Mouse (Mus musculus): ENCODE data around the gene Arsg.

Gene Arsg

GRCm38 (mm10) chr11:109473171-109474085 lies at the start of gene Arsg, which contains the start of gene Slc16a6:
TSS of gene Arsg (plus strand) at chr11:109473374.
TSS of gene Slc16a6 (minus strand) at chr11:109473598.
- peak; percentile 92 for DNase-seq (ENCODE audit: low spot score in 2 of 2)

GRCm38 (mm10) chr11:109425392-109426271 lies 47.5 kb upstream of the Arsg start, which contains the start of gene Amz2:
TSS of gene Amz2 (plus strand) at chr11:109425946.
- DNase-seq (ENCODE audit: low spot score in 2 of 2), result peak; percentile 98 to 99

GRCm38 (mm10) chr11:109426272-109426586 lies 46.9 kb upstream of the Arsg start:
- DNase-seq (ENCODE audit: low spot score in 2 of 2), result no peak

- DNase-seq (ENCODE audit: low spot score in 2 of 2), result no peak
Observed at GRCm38 (mm10) chr11:109427353-109427752, 45.8 kb upstream of the Arsg start.

GRCm38 (mm10) chr11:109434233-109434798 lies 38.9 kb upstream of the Arsg start:
- no peak for DNase-seq (ENCODE audit: low spot score in 2 of 2)

GRCm38 (mm10) chr11:109436889-109437288 lies 36.3 kb upstream of the Arsg start:
- DNase-seq (ENCODE audit: low spot score in 2 of 2), result no peak

- no peak for DNase-seq (ENCODE audit: low spot score in 2 of 2)
Observed at GRCm38 (mm10) chr11:109439209-109439608, 34.0 kb upstream of the Arsg start.

GRCm38 (mm10) chr11:109439829-109440340 lies 33.3 kb upstream of the Arsg start:
- DNase-seq (ENCODE audit: low spot score in 2 of 2), result peak; percentile 69 to 73

GRCm38 (mm10) chr11:109440641-109441040 lies 32.5 kb upstream of the Arsg start:
- DNase-seq (ENCODE audit: low spot score in 2 of 2), result no peak

GRCm38 (mm10) chr11:109441119-109441518 lies 32.1 kb upstream of the Arsg start:
- DNase-seq (ENCODE audit: low spot score in 2 of 2), result no peak

- no peak for DNase-seq (ENCODE audit: low spot score in 2 of 2)
Observed at GRCm38 (mm10) chr11:109442166-109442730, 30.9 kb upstream of the Arsg start.

GRCm38 (mm10) chr11:109443468-109444263 lies 29.5 kb upstream of the Arsg start:
- no peak for DNase-seq (ENCODE audit: low spot score in 2 of 2)

GRCm38 (mm10) chr11:109444600-109444999 lies 28.6 kb upstream of the Arsg start:
- DNase-seq (ENCODE audit: low spot score in 2 of 2), result no peak

- no peak for DNase-seq (ENCODE audit: low spot score in 2 of 2)
Observed at GRCm38 (mm10) chr11:109445438-109446035, 27.6 kb upstream of the Arsg start.

- DNase-seq (ENCODE audit: low spot score in 2 of 2), result no peak
Observed at GRCm38 (mm10) chr11:109451169-109451568, 22.0 kb upstream of the Arsg start.

- DNase-seq (ENCODE audit: low spot score in 2 of 2), result no peak
Observed at GRCm38 (mm10) chr11:109456261-109456660, 16.9 kb upstream of the Arsg start.

GRCm38 (mm10) chr11:109458165-109458564 lies 15.0 kb upstream of the Arsg start:
- DNase-seq (ENCODE audit: low spot score in 2 of 2), result no peak

- no peak for DNase-seq (ENCODE audit: low spot score in 2 of 2)
Observed at GRCm38 (mm10) chr11:109460586-109460985, 12.6 kb upstream of the Arsg start.

- no peak for DNase-seq (ENCODE audit: low spot score in 2 of 2)
Observed at GRCm38 (mm10) chr11:109465068-109465467, 8.1 kb upstream of the Arsg start.

- no peak for DNase-seq (ENCODE audit: low spot score in 2 of 2)
Observed at GRCm38 (mm10) chr11:109466987-109467386, 6.2 kb upstream of the Arsg start.
